Mouse (Mus musculus) bone marrow, adult 2 months (tissue): Measurements from ENCODE around the gene Lrrfip2.

Experiments
- CTCF ChIP-seq: fragments of 200-500 bp; IDR thresholded peaks from 2 replicates; pipeline ENCODE4 v1.5.1; 2011; ENCODE audit warnings: low read length, control low read depth; ENCODE audit not compliant: control insufficient read depth, insufficient read depth
- POLR2A ChIP-seq: fragments of 200-500 bp; IDR thresholded peaks from 2 replicates; pipeline ENCODE4 v1.6.1; 2011; ENCODE audit warnings: low read depth, mild to moderate bottlenecking, control low read depth, low read length, borderline replicate concordance; ENCODE audit not compliant: control insufficient read depth

DNA sequence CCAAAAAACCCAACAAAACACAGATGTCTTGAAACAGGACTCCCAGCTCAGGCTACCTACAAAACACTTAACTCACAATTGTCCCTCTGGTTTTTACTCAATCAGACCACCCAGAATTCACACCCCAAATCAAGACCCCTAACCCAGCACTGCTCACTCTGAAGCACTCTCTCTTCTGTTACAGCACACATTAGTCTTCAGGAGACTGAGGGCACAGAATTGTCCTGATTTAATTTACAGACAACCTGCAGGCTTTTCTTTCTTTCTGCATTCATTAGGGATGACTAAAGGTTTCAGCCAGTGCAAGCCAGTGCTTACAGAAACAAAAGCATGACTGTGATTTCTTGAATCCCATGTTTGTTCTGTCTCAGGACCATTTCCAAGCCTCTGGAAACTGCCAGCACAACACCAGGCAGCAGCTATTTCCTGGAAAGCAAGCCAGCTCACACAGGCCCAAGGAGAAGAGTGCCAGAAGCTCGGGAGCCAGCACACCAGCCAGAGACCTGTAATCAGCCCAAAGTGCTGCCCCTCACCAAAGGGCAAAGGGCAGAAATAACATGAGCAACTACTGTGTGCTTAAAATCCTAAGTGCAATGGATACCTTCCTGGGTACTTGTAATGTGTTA lies 143.1 kb downstream of the Lrrfip2 start:
- TF ChIP-seq POLR2A: no peak
- no peak for TF ChIP-seq CTCF
